Mouse (Mus musculus) CH12F3 (cell line): ENCODE data around the gene Gm17720.
"Not testable (repeated sequence)": the region's sequence is repeated elsewhere in the genome, so short reads cannot be mapped to it uniquely, and the experiment has no call there.

Experiments
- in situ Hi-C: fragments of 300-500 bp; cut with MboI; formaldehyde crosslinking; loops from 2 replicates; pipeline ENCODE4 v1.14.3; 2020; ENCODE audit warnings: low sequenced_read_pairs

Gene Gm17720

DNA sequence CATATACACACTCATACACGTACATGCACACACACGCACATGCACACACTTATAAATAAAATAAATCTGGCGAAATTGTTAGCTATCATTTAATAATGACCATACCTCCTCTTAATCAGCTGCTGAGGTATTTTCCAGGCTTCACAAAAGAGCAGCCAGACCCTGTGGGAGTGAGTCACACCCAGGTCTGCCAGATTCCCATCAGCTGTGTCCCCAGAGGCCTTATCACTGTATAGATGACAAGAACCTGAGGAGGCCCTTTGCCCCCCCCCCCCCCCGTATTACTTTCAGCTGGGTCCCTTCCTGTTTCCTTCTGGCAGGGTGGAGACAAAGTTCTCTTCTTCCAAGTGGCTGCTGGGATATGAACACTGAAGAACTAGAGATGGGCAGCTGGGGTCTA, 62.0 kb downstream of the Gm17720 start:
- in situ Hi-C loops = no loop called here

DNA sequence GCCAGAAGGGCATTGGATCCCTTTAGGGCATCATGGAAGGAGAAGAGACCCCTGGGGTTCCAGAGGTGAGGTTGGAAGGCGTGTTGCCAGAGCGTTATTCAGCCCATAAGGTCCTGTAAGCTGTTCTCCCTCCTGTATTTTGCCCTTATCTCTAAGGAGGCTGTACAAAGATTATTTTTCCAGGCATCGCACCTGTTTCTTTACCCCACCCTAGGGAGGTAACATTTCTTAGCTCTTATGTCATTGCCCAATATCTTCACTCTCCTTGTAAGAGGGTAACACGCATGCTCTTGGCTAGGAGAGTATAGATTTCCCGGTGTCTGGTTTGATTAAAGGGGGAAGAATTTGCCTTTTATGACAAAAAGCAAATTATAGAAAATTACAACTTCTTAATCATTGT, 62.9 kb downstream of the Gm17720 start, which contains the start of gene Chst4:
Gene Chst4, minus strand, starts transcription at position 82 of the 400 bp plus-strand sequence.
- in situ Hi-C loops = no loop called here

DNA sequence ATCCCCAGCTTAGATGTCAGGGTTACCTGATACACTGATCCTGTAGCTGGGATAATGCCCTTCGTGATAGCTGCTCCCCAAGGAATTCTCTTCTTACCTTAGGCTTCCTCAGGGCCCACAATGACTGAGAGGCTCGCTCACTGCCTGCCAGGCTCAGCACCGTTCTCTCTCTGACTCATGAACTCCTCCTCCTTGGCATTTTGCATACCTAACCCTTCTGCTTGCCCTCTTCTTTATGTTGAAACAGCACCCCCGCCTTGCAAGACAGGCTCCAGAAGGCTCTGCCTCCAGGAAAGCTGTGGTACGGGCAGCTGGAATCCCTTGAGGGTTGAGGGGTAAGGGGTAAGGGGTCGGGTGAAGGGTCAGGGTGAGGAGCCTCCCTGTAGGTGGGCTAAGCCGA, 63.3 kb downstream of the Gm17720 start:
- in situ Hi-C loops = no loop called here

DNA sequence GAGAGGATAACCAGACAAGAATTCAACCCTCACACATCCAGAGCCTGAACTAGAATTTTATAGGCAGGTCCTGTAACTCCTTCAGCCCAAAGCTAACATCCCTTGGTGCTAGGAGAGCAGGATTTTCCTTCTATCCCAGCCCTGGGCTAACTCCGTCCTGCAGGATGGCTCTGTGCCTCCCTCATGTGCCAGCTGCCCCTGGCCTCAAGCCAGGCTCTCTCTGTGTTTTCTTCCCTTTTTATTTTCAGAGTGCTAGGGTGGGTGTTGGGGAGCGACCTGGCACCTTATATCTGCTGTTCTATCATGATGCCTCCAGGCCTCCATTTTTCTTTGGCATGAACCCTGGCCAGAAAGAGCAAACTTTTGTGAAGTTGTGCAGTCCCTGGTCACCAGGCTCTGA, 66.4 kb downstream of the Gm17720 start:
- in situ Hi-C loops = no loop called here

DNA sequence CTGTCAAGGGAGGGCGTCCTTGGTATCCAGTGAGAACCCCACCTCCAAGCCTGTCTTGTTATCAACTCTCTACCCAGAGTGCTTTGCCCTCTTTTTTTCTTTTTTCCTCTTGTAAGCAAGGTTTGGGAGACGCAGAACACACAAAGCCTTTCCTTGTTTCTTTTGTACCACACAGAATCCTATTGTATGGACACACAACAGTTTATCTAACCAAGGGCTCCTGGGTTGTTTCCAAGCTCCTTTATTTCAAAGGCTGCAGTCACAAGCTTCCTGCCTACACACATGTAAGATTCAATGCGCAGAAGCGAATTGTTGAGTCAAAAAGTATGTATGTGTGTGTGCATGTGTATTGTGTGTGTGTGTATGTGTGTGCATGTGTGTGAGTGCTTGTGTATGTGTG, 68.2 kb downstream of the Gm17720 start:
- in situ Hi-C loops = no loop called here

DNA sequence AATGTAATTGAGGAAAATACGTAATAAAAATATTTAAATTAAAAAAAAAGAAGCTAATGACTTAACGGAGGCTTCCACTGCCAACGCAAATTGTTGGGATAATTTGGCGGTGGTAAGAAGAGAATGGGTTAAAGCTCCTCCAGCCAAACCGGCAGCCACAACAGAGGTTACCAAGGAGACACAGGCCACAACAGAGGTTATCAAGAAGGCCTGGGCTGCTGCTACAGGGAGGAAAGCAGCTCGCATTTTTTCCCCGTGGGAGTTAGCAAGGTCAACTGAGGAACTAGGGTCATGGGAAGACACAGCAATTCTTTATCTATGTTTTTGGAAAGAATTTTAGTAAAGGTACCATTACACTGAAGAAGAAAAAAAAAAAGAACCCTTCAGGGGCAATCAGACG, 68.8 kb downstream of the Gm17720 start:
- in situ Hi-C loops = not testable (repeated sequence)
